Mouse (Mus musculus): ENCODE data around the gene Ankrd33b. TPM values are rescaled to one million over a fixed set of nuclear protein-coding genes. Genes with fewer than 3 reads are reported as not detected.
A peak's percentile ranks its signal among the peaks of the same experiment; 100 is the strongest.

Gene Ankrd33b
- polyA plus RNA-seq, 1 experiment: 0.52 TPM

GRCm38 (mm10) chr15:31349810-31350341 lies 17.6 kb downstream of the Ankrd33b start:
- no peaks in the 10 kb centered on the region for H3K27me3 ChIP-seq (ENCODE audit: control insufficient read depth, insufficient read depth, low read length)
- 50% methylated on average over 7 of the region's 7 CpGs for WGBS
- no peaks in the 10 kb centered on the region for H3K36me3 ChIP-seq (ENCODE audit: control insufficient read depth, insufficient read depth, low read length)
- no peak overlapping the region for H3K27ac ChIP-seq (ENCODE audit: insufficient read depth, low read depth, low read length)
- no peaks in the 10 kb centered on the region for H3K4me1 ChIP-seq (ENCODE audit: control insufficient read depth, insufficient read depth, insufficient read length, low read length)
- no peak overlapping the region for H3K4me3 ChIP-seq (ENCODE audit: low read depth, low read length)
- TF ChIP-seq POLR2A (IDR thresholded peaks at IDR 0.05; ENCODE audit: low read depth, low read length) (no peak), CTCF (IDR thresholded peaks at IDR 0.05; ENCODE audit: extremely low read depth, insufficient read length, insufficient replicate concordance, low read depth, low read length) (no peak)

GRCm38 (mm10) chr15:31349046-31349445 lies 18.5 kb downstream of the Ankrd33b start:
- H3K27me3 ChIP-seq (ENCODE audit: control insufficient read depth, insufficient read depth, low read length): no peaks in the 10 kb centered on the region
- no peak overlapping the region for H3K4me3 ChIP-seq (ENCODE audit: low read depth, low read length)
- H3K36me3 ChIP-seq (ENCODE audit: control insufficient read depth, insufficient read depth, low read length): no peaks in the 10 kb centered on the region
- WGBS: 77% methylated on average over 5 of the region's 5 CpGs
- no peak overlapping the region for H3K27ac ChIP-seq (ENCODE audit: insufficient read depth, low read depth, low read length)
- no peak for TF ChIP-seq POLR2A (IDR thresholded peaks at IDR 0.05; ENCODE audit: low read depth, low read length)
- TF ChIP-seq CTCF (IDR thresholded peaks at IDR 0.05; ENCODE audit: extremely low read depth, insufficient read length, insufficient replicate concordance, low read depth, low read length): no peak
- H3K4me1 ChIP-seq (ENCODE audit: control insufficient read depth, insufficient read depth, insufficient read length, low read length): 0 out of 2 replicates have a peak, but pooled peaks cover under 1% of the 10 kb centered on the region

GRCm38 (mm10) chr15:31348241-31348640 lies 19.3 kb downstream of the Ankrd33b start:
- H3K4me3 ChIP-seq (ENCODE audit: low read depth, low read length): no peak overlapping the region
- H3K27me3 ChIP-seq (ENCODE audit: control insufficient read depth, insufficient read depth, low read length): no peaks in the 10 kb centered on the region
- 79% methylated on average over 5 of the region's 5 CpGs for WGBS
- 0 out of 2 replicates have a peak, but pooled peaks cover 2% of the 10 kb centered on the region for H3K4me1 ChIP-seq (ENCODE audit: control insufficient read depth, insufficient read depth, insufficient read length, low read length)
- TF ChIP-seq POLR2A (IDR thresholded peaks at IDR 0.05; ENCODE audit: low read depth, low read length) (no peak), CTCF (IDR thresholded peaks at IDR 0.05; ENCODE audit: extremely low read depth, insufficient read length, insufficient replicate concordance, low read depth, low read length) (no peak)
- H3K27ac ChIP-seq (ENCODE audit: insufficient read depth, low read depth, low read length): no peak overlapping the region
- H3K36me3 ChIP-seq (ENCODE audit: control insufficient read depth, insufficient read depth, low read length): no peaks in the 10 kb centered on the region

GRCm38 (mm10) chr15:31346508-31346907 lies 21.0 kb downstream of the Ankrd33b start:
- 59% methylated on average over 2 of the region's 2 CpGs for WGBS
- Histone ChIP-seq H3K27ac (ENCODE audit: insufficient read depth, low read depth, low read length) (no peak overlapping the region), H3K4me3 (ENCODE audit: low read depth, low read length) (no peak overlapping the region), H3K4me1 (ENCODE audit: control insufficient read depth, insufficient read depth, insufficient read length, low read length) (0 out of 2 replicates have a peak, but pooled peaks cover 2% of the 10 kb centered on the region), H3K36me3 (ENCODE audit: control insufficient read depth, insufficient read depth, low read length) (no peaks in the 10 kb centered on the region), H3K27me3 (ENCODE audit: control insufficient read depth, insufficient read depth, low read length) (no peaks in the 10 kb centered on the region)
- no peak for TF ChIP-seq POLR2A (IDR thresholded peaks at IDR 0.05; ENCODE audit: low read depth, low read length)
- TF ChIP-seq CTCF (IDR thresholded peaks at IDR 0.05; ENCODE audit: extremely low read depth, insufficient read length, insufficient replicate concordance, low read depth, low read length): no peak

- H3K4me3 ChIP-seq (ENCODE audit: low read depth, low read length): no peak overlapping the region
- no peaks in the 10 kb centered on the region for H3K27me3 ChIP-seq (ENCODE audit: control insufficient read depth, insufficient read depth, low read length)
- no peak overlapping the region for H3K27ac ChIP-seq (ENCODE audit: insufficient read depth, low read depth, low read length)
- no peak for TF ChIP-seq POLR2A (IDR thresholded peaks at IDR 0.05; ENCODE audit: low read depth, low read length)
- TF ChIP-seq CTCF (IDR thresholded peaks at IDR 0.05; ENCODE audit: extremely low read depth, insufficient read length, insufficient replicate concordance, low read depth, low read length): no peak
- H3K4me1 ChIP-seq (ENCODE audit: control insufficient read depth, insufficient read depth, insufficient read length, low read length): 0 out of 2 replicates have a peak, but pooled peaks cover 2% of the 10 kb centered on the region
- H3K36me3 ChIP-seq (ENCODE audit: control insufficient read depth, insufficient read depth, low read length): no peaks in the 10 kb centered on the region
- WGBS: 57% methylated on average over 9 of the region's 9 CpGs
Measured at GRCm38 (mm10) chr15:31345366-31345765, 22.2 kb downstream of the Ankrd33b start.

GRCm38 (mm10) chr15:31344811-31345211 lies 22.7 kb downstream of the Ankrd33b start:
- peak overlapping the region; percentile 25; the same call in 1 of the 2 replicates for H3K4me3 ChIP-seq (ENCODE audit: low read depth, low read length)
- TF ChIP-seq POLR2A (IDR thresholded peaks at IDR 0.05; ENCODE audit: low read depth, low read length): no peak
- TF ChIP-seq CTCF (IDR thresholded peaks at IDR 0.05; ENCODE audit: extremely low read depth, insufficient read length, insufficient replicate concordance, low read depth, low read length): no peak
- WGBS: 85% methylated on average over 18 of the region's 18 CpGs

GRCm38 (mm10) chr15:31343602-31344001 lies 23.9 kb downstream of the Ankrd33b start:
- 22% methylated on average over 6 of the region's 6 CpGs for WGBS
- H3K27ac ChIP-seq (ENCODE audit: insufficient read depth, low read depth, low read length): no peak overlapping the region
- no peaks in the 10 kb centered on the region for H3K27me3 ChIP-seq (ENCODE audit: control insufficient read depth, insufficient read depth, low read length)
- no peaks in the 10 kb centered on the region for H3K36me3 ChIP-seq (ENCODE audit: control insufficient read depth, insufficient read depth, low read length)
- 0 out of 2 replicates have a peak, but pooled peaks cover 2% of the 10 kb centered on the region for H3K4me1 ChIP-seq (ENCODE audit: control insufficient read depth, insufficient read depth, insufficient read length, low read length)
- H3K4me3 ChIP-seq (ENCODE audit: low read depth, low read length): no peak overlapping the region
- TF ChIP-seq CTCF (IDR thresholded peaks at IDR 0.05; ENCODE audit: extremely low read depth, insufficient read length, insufficient replicate concordance, low read depth, low read length): no peak
- TF ChIP-seq POLR2A (IDR thresholded peaks at IDR 0.05; ENCODE audit: low read depth, low read length): no peak

More at GRCm38 (mm10) chr15:31344811-31345211, 22.7 kb downstream of the Ankrd33b start:
- Histone ChIP-seq H3K4me1 (ENCODE audit: control insufficient read depth, insufficient read depth, insufficient read length, low read length) (0 out of 2 replicates have a peak, but pooled peaks cover 2% of the 10 kb centered on the region), H3K27me3 (ENCODE audit: control insufficient read depth, insufficient read depth, low read length) (no peaks in the 10 kb centered on the region), H3K36me3 (ENCODE audit: control insufficient read depth, insufficient read depth, low read length) (no peaks in the 10 kb centered on the region), H3K27ac (ENCODE audit: insufficient read depth, low read depth, low read length) (no peak overlapping the region)

All from small intestine, adult 2 months (tissue).